Mouse (Mus musculus) lung, adult 2 months (tissue): Measurements from ENCODE around the gene Iqcf4. TPM values are rescaled to one million over a fixed set of nuclear protein-coding genes. Genes with fewer than 3 reads are reported as not detected.
"Not testable (repeated sequence)": the region's sequence is repeated elsewhere in the genome, so short reads cannot be mapped to it uniquely, and the experiment has no call there.

Source experiments
- DNase-seq: peaks from one replicate; pipeline ENCODE4 v3.0.0; 2022
- H3K4me1 ChIP-seq: fragments of 200-500 bp; 2 replicates; pipeline ENCODE4 v1.6.1; 2011; ENCODE audit warnings: low read length; ENCODE audit not compliant: control insufficient read depth, insufficient read depth
- H3K4me3 ChIP-seq: fragments of 200-500 bp; replicated peaks from 2 replicates; pipeline ENCODE3; 2011; ENCODE audit warnings: low read depth, mild to moderate bottlenecking, control low read depth, low read length; ENCODE audit errors: extremely low read depth
- CTCF ChIP-seq: fragments of 200-500 bp; IDR thresholded peaks from 2 replicates; pipeline ENCODE4 v1.5.1; 2011; ENCODE audit warnings: mild to moderate bottlenecking, low read length, control low read depth; ENCODE audit not compliant: insufficient read depth
- POLR2A ChIP-seq: fragments of 200-500 bp; IDR thresholded peaks from 2 replicates; pipeline ENCODE4 v1.6.1; 2011; ENCODE audit warnings: low read depth, mild to moderate bottlenecking, control low read depth, low read length, borderline replicate concordance; ENCODE audit errors: extremely low read depth
- WGBS: fragments of 180-500 bp; shearing (Covaris S2); methylation state at CpG from one replicate; pipeline ENCODE4 v1.1.7; 2018; 5-methylcytosine and 5-hydroxymethylcytosine counted together
- polyA plus RNA-seq: library from polyadenylated mRNA; depleted of rRNA; stranded (reverse); fragments of >200 nt; gene quantifications from 2 replicates; pipeline ENCODE4 v1.2.3, GENCODE M21; 2012; rRNA removed

The Iqcf4 gene
- not detected in 2 replicates for polyA plus RNA-seq

DNA sequence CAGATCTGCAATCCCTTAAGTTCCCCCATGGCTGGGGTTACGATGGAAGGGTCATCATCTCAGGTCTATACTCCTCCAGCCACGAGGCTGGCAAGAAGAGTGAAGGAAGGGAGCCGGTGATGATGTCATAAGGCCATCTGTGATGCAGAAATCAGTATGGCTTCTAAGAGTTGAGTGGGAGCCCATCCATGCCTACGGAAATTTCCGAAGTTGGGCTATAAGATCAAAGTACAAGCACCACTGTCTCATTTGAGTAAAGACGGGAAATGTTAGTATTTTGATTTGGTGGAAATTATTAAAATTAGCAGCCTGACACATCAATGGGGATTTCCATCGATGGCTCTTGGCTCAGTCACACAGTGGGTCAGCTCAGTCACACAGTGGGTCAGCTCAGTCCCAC is at the start of gene Iqcf4:
Gene Iqcf4, minus strand, starts transcription at position 101 of the 400 bp plus-strand sequence.
- no peak for DNase-seq
- WGBS: 84% methylated on average over 7 of the region's 7 CpGs
- TF ChIP-seq POLR2A: no peak
- no peak within 1 kb of the TSS for H3K4me3 ChIP-seq
- H3K4me1 ChIP-seq: no peaks in the 10 kb centered on the region

DNA sequence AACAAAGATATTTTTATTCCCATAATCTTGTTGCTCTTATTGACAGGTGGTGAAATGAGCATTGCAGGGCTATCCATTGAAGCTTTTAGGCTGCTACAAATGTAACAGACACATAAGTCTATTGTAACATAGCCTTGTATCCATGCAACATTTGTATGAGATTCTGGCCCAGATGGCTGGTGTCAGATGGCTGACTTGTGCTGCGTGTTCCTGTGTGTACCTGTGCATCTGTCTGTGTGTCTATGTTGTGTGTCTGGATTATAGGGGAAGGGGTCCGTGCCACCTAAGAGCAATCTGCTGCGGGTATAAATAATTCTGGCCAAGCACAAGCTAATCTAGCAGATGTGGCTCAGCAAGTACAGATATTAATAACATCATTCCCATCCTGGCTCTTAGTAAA is 46.7 kb upstream of the Iqcf4 start:
- Histone ChIP-seq H3K4me1 (no peaks in the 10 kb centered on the region), H3K4me3 (no peak overlapping the region)
- no peak for DNase-seq
- TF ChIP-seq CTCF: no peak
- TF ChIP-seq POLR2A: no peak
- 75% methylated on average over 3 of the region's 3 CpGs for WGBS

DNA sequence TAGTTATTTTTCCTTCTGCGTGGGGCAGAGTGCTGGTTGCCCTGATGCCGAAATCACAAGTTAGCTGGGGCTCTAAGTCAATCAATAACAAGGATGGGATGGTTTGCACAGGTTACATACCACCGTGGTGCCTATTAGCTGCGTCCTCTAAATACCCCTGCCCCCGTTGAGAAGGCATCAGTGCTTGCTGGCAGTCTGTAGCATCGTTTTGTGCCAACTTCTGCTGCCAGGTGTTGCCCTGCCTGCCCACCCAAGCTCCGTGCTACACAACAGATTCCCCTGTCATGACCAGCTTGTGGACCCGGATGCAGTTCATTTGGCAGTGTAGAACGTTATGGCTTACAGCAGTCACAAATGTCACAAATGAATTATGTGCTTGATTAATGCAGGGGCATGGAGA is 45.5 kb upstream of the Iqcf4 start:
- H3K4me3 ChIP-seq: no peak overlapping the region
- TF ChIP-seq POLR2A (no peak), CTCF (no peak)
- 77% methylated on average over 9 of the region's 9 CpGs for WGBS
- no peaks in the 10 kb centered on the region for H3K4me1 ChIP-seq
- no peak for DNase-seq

DNA sequence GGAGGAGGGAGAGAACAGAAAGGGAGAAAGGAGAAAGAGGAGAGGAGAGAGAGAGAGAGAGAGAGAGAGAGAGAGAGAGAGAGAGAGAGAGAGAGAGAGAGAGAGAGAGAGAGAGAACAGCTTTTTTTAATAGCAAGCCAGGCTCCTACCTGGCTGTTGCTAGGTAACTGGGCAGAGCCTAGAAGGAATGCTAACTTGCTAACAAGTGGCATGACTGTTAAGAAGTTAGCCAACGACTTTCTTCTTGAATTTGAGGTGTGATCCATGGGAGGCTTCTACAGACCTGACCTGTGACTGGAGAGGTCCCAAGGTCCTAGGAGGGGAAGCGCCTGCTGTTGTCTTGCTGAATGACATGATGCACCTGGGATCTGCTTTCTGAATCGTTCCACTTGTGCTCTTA is 43.8 kb upstream of the Iqcf4 start:
- no peaks in the 10 kb centered on the region for H3K4me1 ChIP-seq
- 25% methylated on average over 3 of the region's 3 CpGs for WGBS
- DNase-seq: no peak
- no peak for TF ChIP-seq POLR2A
- no peak for TF ChIP-seq CTCF
- no peak overlapping the region for H3K4me3 ChIP-seq

GRCm38 (mm10) chr9:106613951-106614350 is 43.2 kb upstream of the Iqcf4 start:
- DNase-seq: no peak
- Histone ChIP-seq H3K4me1 (no peaks in the 10 kb centered on the region), H3K4me3 (no peak overlapping the region)
- TF ChIP-seq CTCF (no peak), POLR2A (no peak)
- 46% methylated on average over 2 of the region's 2 CpGs for WGBS

GRCm38 (mm10) chr9:106610727-106611126 is 39.9 kb upstream of the Iqcf4 start:
- Histone ChIP-seq H3K4me1 (no peaks in the 10 kb centered on the region), H3K4me3 (no peak overlapping the region)
- 81% methylated on average over 4 of the region's 4 CpGs for WGBS
- TF ChIP-seq CTCF (no peak), POLR2A (no peak)
- DNase-seq: no peak

DNA sequence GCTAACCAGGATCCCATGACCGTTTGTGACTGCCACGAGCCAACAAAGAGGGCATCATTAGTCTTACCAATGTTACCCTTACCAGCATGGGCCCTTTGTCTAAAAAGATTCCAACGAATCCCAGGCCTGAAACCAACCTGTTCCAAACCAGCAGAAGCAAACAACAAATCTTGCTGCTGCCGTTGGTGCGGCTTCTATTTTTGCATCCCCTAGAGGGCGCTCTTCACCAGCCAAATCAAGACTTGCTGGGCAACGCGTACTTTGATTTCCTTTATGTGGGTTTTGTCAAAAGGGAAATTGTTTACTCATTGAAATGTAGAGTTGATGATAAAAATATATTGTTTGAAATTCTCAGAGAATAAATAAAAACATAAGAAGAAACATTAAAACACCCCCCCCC is 29.8 kb upstream of the Iqcf4 start:
- peak; percentile 25 for DNase-seq
- TF ChIP-seq CTCF (peak; percentile 59), POLR2A (no peak)
- WGBS: 24% methylated on average over 8 of the region's 8 CpGs
- Histone ChIP-seq H3K4me3 (no peak overlapping the region), H3K4me1 (no peaks in the 10 kb centered on the region)

GRCm38 (mm10) chr9:106598466-106598865 is 27.7 kb upstream of the Iqcf4 start:
- WGBS: 40% methylated on average over 7 of the region's 7 CpGs
- no peak overlapping the region for H3K4me3 ChIP-seq
- H3K4me1 ChIP-seq: no peaks in the 10 kb centered on the region
- no peak for TF ChIP-seq CTCF
- no peak for TF ChIP-seq POLR2A
- no peak for DNase-seq

DNA sequence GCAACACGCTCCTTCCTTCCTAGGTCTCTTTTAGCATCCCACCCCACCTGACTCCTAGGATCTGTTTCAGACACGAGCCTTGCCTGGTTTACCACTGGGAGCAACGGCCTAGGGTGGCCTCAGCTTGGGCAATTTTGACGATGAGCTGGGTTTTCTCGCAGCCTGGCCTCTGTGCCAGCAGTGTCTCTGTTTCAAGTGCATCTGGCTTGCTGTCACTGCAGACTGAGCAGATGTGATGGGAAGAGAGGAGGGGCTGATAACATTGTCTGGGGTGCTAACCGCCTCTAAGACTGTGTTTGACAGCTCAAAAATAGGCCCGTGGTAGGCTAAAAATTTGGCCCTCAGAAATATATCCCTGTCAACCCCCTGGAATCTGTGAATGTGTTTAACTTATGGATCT is 25.0 kb upstream of the Iqcf4 start:
- Histone ChIP-seq H3K4me3 (no peak overlapping the region), H3K4me1 (no peaks in the 10 kb centered on the region)
- no peak for DNase-seq
- TF ChIP-seq CTCF: no peak
- TF ChIP-seq POLR2A: no peak
- 56% methylated on average over 7 of the region's 7 CpGs for WGBS

GRCm38 (mm10) chr9:106595402-106595801 is 24.6 kb upstream of the Iqcf4 start:
- 19% methylated on average over 4 of the region's 4 CpGs for WGBS
- DNase-seq, H3K4me3 ChIP-seq, H3K4me1 ChIP-seq: not testable (repeated sequence)

GRCm38 (mm10) chr9:106592158-106592557 is 21.4 kb upstream of the Iqcf4 start:
- H3K4me3 ChIP-seq: no peak overlapping the region
- TF ChIP-seq CTCF: no peak
- no peak for TF ChIP-seq POLR2A
- 83% methylated on average over 5 of the region's 5 CpGs for WGBS
- no peaks in the 10 kb centered on the region for H3K4me1 ChIP-seq
- DNase-seq: no peak
